Mouse (Mus musculus) B cell, adult 2 months (primary cell): ENCODE results near the gene Gm20816.
"Not testable (repeated sequence)": the region's sequence is repeated elsewhere in the genome, so short reads cannot be mapped to it uniquely, and the experiment has no call there.

ENCODE experiments used
- DNase-seq, 2 experiments: peaks; one replicate each; pipeline ENCODE4 v3.0.0; 2022

Gene Gm20816

DNA sequence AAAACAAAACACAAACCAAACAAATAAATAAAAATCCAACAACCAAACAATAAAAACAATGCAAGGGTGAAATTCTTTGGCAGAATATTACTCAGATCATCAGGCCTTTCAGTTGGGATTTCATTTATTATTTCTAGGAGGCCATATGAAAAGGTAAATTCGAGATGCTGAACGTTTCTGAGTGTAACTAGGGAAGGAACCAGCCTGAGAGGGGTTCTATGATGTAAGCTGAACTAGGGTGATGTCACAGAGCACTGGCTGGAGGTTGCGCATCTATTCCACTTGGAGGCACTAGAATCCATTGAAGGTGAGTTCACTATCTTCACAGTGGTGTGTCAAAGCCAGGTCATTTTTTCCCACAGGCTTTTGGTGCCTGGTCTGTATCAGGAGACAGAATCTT, at the start of gene Gm20816:
Gm20816 (plus strand) TSS at position 301 of the 400 bp plus-strand sequence.
- DNase-seq = not testable (repeated sequence)
